Mouse (Mus musculus): ENCODE results near the gene Naf1.

DNA sequence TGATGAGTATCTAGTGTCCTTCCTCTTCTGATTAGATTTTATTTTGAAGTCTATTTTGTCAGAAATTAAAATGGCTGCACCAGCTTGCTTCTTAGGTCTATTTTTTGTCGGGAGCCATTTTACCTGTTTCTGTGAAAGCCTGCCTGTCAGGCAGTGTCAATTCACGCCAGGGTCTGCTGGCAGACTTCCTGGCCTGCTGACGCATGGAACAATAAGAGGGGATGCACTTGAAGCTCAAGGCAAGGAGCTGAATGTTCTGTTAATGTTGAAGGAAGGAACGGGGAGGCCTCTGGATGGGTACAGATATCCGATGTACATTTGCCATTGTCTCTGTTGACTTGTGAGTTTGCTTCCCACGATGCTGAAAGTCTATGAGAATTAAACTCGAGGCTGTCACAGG, 56.0 kb downstream of the Naf1 start:
- no peak for TF ChIP-seq CTCF (IDR thresholded peaks at IDR 0.05; ENCODE audit: low read depth)
- TF ChIP-seq EP300 (IDR thresholded peaks at IDR 0.05; ENCODE audit: low read depth) = no peak
